Mouse (Mus musculus) spleen, postnatal 4 days (tissue): ENCODE results near the gene Ikbip.

Experiments
- DNase-seq, 2 experiments: peaks; one replicate each; pipeline ENCODE4 v3.0.0; 2022; ENCODE audit warnings: low spot score in 2 of 2

The Ikbip gene

DNA sequence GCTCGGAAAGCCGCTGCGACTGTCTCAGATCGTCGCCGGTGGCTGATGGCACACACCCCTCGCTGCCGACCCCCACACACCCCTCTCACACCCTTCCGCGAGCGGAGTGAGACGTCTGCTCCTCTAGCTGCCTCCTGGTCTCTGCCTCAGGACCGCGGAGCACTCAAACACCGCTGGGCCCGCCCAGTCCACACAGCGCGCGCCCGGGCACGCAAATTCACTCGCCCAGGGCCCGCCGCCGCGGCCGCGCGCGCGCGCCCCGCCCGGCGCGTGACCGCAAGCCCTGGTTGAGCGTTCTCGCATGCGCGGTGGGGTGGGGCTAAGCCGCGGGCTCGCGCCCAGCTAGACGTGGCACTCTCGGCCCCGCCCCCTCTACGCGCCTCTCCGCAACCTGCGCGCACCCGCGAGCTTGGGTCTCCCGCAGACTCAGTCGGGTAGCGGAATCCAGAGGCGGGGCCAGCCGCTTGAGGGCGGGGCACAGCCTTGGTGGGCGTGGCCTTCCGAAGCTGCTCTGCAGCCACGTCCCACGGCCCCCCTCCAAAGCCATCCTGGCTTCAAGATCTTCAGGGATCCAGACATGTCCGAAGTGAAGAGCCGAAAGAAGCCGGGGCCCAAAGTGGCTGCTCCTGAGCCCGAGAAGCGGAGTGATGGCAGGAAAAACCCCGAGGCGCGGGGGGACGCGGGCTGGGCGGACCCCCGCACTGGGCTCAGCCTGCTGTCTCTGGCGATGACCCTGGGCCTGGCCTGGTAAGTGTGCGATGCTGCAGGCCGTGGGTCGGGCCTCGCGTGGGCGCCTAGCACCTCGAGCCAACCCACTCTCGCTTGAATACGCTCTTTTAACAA, at the start of gene Ikbip, which contains the start of gene Apaf1:
TSS of gene Ikbip (plus strand) at position 391 of the 843 bp plus-strand sequence.
TSS of gene Apaf1 (minus strand) at position 221 of the 843 bp plus-strand sequence.
- DNase-seq: peak; percentile 100

GRCm38 (mm10) chr10:91033942-91034341, 48.8 kb upstream of the Ikbip start:
- peak; percentile 44 to 87 for DNase-seq

DNA sequence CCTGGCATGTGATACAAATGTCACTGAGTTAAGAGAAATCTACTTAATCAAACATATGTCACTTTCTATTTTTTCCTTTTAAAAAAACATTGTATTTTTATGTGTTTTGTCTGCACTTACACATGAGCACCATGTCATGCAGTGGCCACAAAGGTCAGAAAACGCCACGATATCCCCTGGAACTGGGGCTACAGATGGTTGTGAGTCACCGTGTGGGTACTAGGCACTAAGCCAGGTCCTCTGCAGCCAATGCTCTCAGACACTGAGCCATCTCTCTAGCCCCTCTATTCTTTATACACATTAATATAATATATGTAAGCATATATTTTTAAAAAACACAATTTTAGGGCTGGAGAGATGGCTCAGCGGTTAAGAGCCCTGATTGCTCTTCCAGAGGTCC, 33.0 kb upstream of the Ikbip start:
- DNase-seq: no peak

DNA sequence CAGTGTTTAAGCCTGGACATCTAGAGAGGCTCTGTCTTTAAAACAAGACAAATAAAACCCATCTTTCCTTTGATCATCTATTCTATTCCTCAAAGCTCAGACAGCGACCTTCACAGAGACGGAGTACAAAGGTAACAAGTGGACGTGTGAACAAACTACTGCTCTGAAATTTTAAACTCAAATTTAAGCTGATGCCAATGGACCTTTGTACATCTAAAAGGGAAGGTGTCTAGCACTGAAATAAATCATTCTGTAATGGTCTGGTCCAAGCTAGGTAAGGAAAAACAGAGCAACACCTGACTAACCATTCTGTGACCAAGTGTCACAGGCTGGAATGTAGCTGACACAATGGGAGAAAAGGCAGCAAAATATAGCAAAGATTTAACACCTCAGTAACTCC, 31.6 kb upstream of the Ikbip start:
- DNase-seq: no peak

DNA sequence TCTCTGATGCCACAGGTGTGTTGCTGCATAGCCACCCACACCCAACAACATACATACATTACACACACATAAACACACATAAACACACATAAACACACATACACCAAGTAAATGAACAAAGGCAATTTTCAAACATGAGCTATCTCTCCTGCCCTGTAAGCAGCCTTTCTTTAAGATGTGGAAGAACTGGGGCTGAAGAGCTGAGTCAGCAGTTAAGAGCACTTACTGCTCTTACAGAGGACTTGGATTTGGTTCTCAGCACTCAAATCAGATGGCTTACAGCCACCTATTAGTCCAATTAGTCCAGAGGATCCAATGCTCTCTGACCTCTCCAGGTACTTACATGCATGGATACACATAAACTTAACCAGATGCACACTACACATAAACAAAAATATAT, 30.0 kb upstream of the Ikbip start:
- DNase-seq: no peak

- DNase-seq: no peak
Observed at GRCm38 (mm10) chr10:91060742-91061141, 22.0 kb upstream of the Ikbip start.

DNA sequence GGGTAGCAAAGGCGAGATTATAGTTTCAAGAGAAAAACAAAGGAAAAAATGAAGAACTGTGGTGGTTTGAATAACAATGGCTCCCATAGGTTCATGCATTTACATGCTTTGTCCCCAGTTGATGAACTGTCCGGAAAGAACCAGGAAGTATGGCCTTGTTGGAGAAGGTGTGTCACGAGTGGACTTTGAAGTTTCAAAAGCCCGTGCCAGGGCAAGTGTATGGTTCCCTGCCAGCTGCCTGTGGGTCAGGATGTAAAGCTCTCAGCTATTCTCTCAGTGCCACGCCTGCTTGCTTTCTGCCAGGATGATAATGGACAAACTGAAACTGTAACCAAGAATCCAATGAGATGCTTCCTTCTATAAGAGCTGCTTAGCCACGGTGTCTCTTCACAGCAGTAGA, 20.4 kb upstream of the Ikbip start:
- no peak for DNase-seq

- no peak for DNase-seq
Observed at GRCm38 (mm10) chr10:91071768-91072167, 11.0 kb upstream of the Ikbip start.

GRCm38 (mm10) chr10:91073345-91073744, 9.4 kb upstream of the Ikbip start:
- DNase-seq: no peak

DNA sequence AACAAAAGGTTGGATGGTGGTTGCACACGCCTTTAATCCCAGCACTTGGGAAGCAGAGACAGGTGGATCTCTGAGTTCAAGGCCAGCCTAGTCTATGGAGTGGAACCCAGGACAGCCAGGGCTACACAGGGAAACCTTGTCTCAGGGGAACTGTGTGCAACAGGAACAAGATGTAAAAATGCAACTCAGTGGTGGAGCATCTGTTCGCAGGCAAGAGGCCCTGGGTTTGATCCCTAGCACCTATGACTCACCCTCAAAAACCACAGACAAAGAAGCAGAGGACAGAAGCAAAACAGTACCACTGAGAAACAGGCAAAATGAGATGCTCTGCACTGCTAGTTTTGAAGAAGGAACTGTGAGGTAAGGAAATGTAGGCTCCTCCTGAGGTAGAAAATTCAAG, 6.1 kb upstream of the Ikbip start:
- DNase-seq: no peak

GRCm38 (mm10) chr10:91080540-91080939, 2.2 kb upstream of the Ikbip start:
- DNase-seq: no peak

GRCm38 (mm10) chr10:91081959-91082507, 707 bp upstream of the Ikbip start:
- no peak for DNase-seq

- DNase-seq: no peak
Observed at GRCm38 (mm10) chr10:91083393-91083927, 720 bp downstream of the Ikbip start.

DNA sequence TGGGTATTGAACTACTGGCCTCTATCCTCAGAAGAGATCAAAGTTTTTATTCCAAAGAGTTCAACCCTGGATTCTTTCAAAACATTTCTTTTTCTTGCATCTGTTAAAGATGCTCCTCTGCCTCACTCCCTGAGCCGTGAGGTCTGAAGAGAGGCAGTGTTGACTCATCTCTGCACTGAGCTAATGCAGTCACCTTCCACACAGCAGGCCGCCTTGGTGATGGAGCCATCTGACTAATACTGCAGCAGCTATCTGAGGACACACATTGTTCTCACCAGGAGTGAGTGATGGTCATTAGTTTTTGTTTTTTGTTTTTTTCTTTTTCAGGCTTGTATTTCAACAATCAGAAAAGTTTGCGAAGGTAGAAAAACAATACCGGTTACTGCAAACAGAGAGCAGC, 10.1 kb downstream of the Ikbip start:
- DNase-seq: no peak

GRCm38 (mm10) chr10:91094251-91095104, 11.7 kb downstream of the Ikbip start:
- DNase-seq: no peak

GRCm38 (mm10) chr10:91098056-91098455, 15.3 kb downstream of the Ikbip start:
- no peak for DNase-seq

GRCm38 (mm10) chr10:91100101-91100500, 17.4 kb downstream of the Ikbip start:
- DNase-seq: no peak

- DNase-seq: no peak
Observed at GRCm38 (mm10) chr10:91101936-91102335, 19.2 kb downstream of the Ikbip start.

DNA sequence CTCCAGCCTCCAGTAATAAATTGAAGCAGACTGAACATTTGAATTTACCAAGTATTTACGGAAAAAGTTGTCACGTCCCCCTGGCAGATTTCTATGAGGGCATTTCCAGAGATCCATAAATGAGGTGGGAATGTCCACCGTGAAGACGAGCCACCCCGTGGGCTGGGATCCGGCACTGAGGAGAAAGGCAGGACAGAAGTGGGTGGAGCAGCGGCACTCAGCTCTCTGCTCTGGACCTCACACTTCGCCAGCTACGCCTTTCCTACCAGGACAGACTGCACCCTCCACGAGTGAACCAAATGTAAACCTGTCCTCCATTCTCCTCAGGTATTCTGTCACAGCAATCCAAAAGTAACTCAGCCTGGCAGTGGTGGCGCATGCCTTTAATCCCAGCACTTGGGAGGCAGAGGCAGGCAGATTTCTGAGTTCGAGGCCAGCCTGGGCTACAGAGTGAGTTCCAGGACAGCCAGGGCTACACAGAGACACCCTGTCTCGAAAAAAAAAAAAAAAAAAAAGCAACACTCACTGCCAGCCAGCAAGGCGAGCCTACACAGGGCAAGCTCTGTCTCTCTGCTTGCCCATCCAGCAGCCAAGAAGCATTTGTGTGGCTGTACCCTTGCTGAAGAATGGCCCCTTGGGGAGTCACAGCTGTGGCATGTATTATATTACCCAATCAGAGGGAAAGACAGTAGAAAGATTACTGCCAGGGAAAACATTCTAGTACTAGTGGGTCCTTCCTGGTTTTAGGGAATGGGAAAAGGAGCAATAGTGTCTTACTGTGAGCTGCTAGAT, 20.3 kb downstream of the Ikbip start:
- no peak for DNase-seq

DNA sequence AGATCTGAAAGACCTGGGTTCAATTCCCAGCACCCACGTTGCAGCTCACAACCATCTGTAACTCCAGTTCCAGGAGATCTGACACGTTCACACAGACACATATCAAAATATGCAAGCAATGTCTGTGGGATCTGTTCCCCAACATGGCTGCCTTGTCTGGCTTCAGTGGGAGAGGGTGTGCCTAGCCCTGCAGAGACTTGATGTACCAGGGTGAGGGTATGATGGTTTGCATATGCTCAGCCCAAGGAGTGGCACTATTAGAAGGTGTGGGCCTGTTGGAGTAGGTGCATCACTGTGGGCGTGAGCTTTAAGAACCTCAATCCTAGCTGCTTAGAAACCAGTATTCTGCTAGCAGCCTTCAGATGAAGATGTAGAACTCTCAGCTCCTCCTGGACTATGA, 23.2 kb downstream of the Ikbip start:
- DNase-seq: no peak

DNA sequence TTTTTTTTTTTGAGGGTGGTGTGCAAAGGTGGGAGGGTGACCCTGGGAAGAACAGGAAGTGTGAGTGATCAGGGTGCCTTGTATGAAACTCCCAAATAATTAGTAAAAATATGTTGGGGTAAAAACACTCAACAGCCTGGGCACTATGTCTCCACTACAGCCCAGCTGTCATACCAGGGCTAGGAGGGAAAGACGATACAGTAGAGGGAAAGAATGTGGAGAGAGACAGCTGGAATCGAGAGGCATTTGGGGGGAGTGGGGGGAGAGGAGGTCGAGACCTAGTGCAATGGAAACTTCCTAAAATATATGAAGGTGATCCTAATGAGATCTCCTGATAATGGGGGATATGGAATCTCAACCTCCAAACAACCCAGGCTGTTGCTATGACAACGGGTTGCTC, 27.1 kb downstream of the Ikbip start:
- no peak for DNase-seq
